10 mouse cellular contexts compared by ENCODE assay signal in genomic region chrX:73881463-73881862, GRCm38 (mm10). TPM values are rescaled to one million over a fixed set of nuclear protein-coding genes. Genes with fewer than 3 reads are reported as not detected.
DNase-seq lines count a peak whose midpoint lies in the region; ATAC-seq lines count a peak whose summit lies in the region.
"Had no signal": no experiment of that assay in that cellular context is flagged by ENCODE, and none has a peak within 500 bp of the region (broad histone marks: within the 10 kb centered on the region; RNA-seq: fewer than 3 reads in every experiment).

No protein-coding gene starts in this region.

- WGBS in embryonic facial prominence, embryonic 13.5 days, result 37% methylated on average over 6 of the region's 6 CpGs
- 26% methylated on average over 6 of the region's 6 CpGs for WGBS in midbrain, embryonic 13.5 days

- H3K27me3 ChIP-seq in embryonic facial prominence, embryonic 13.5 days, result peaks cover 17% of the 10 kb centered on the region
- no peaks in the 10 kb centered on the region for H3K27me3 ChIP-seq in midbrain, embryonic 13.5 days

- no peak for ATAC-seq in embryonic facial prominence, embryonic 13.5 days (ENCODE audit: insufficient number of reproducible peaks, insufficient read depth, low FRiP score, low TSS enrichment, low read depth)
- 0 out of 2 replicates have a peak, but pooled peaks have one; percentile 2 for ATAC-seq in midbrain, embryonic 13.5 days
- no peak for ATAC-seq in CD4-positive, CD25-positive, alpha-beta regulatory T cell, adult 4 months

- no peak overlapping the region for H3K4me3 ChIP-seq in embryonic facial prominence, embryonic 13.5 days
- H3K4me3 ChIP-seq in midbrain, embryonic 13.5 days (replicated peaks), result peak overlapping the region; percentile 55; the same call in 1 of the 2 replicates
- H3K4me3 ChIP-seq: erythroblast, embryonic 14.5 days had no signal

- peaks cover 4% of the 10 kb centered on the region; the same call in 1 of the 2 replicates for H3K4me1 ChIP-seq in embryonic facial prominence, embryonic 13.5 days
- peaks cover 19% of the 10 kb centered on the region for H3K4me1 ChIP-seq in midbrain, embryonic 13.5 days (replicated peaks)

- no peaks in the 10 kb centered on the region for H3K9me3 ChIP-seq in embryonic facial prominence, embryonic 13.5 days
- no peaks in the 10 kb centered on the region for H3K9me3 ChIP-seq in midbrain, embryonic 13.5 days

- DNase-seq in NIH3T3 (ENCODE audit: low read depth), result peak; percentile 35
- peak; percentile 35 for DNase-seq in kidney, adult 18-20 months
- no peak for DNase-seq in cerebellum, adult 11 months
- DNase-seq in natural killer cell, adult 2 months (ENCODE audit: low spot score in 2 of 2), result no peak
- DNase-seq in yolk sac, embryonic 10.5 days (ENCODE audit: low spot score), result no peak
- DNase-seq: lung, adult 2 months had no signal

- H3K4me2 ChIP-seq in embryonic facial prominence, embryonic 13.5 days, result peak overlapping the region; percentile 74; the same call in 1 of the 2 replicates
- H3K4me2 ChIP-seq in midbrain, embryonic 13.5 days (replicated peaks), result peak overlapping the region; percentile 60

- H3K27ac ChIP-seq in embryonic facial prominence, embryonic 13.5 days, result no peak overlapping the region
- peak overlapping the region; percentile 75; the same call in 1 of the 2 replicates for H3K27ac ChIP-seq in midbrain, embryonic 13.5 days

- no peak overlapping the region for H3K9ac ChIP-seq in embryonic facial prominence, embryonic 13.5 days
- 0 out of 2 replicates have a peak overlapping the region, but pooled peaks have one; percentile 11 for H3K9ac ChIP-seq in midbrain, embryonic 13.5 days (replicated peaks)

- no peaks in the 10 kb centered on the region for H3K36me3 ChIP-seq in embryonic facial prominence, embryonic 13.5 days
- no peaks in the 10 kb centered on the region for H3K36me3 ChIP-seq in midbrain, embryonic 13.5 days

RNA-seq across cellular contexts. Expression of gene Avpr2, which starts 10.4 kb away (rescaled TPM):
- 0.07 and 0.17 TPM in 2 replicates for polyA plus RNA-seq in embryonic facial prominence, embryonic 13.5 days (2015; fragmentation: Nextera tagmentation; extraction: Ambion mirVana)
- 0.24 and 0.27 TPM in 2 replicates for polyA plus RNA-seq in midbrain, embryonic 13.5 days (2015; fragmentation: Nextera tagmentation; extraction: Ambion mirVana)
- 1 to 10 TPM; 2.6 to 3.3 TPM for polyA plus RNA-seq in CD4-positive, CD25-positive, alpha-beta regulatory T cell, adult 4 months (2017; shearing (Covaris generic))
- polyA plus RNA-seq: erythroblast, embryonic 14.5 days; lung, adult 2 months had no signal

RNA-seq across cellular contexts. Expression of gene L1cam, which starts 14.4 kb away (rescaled TPM):
- polyA plus RNA-seq in embryonic facial prominence, embryonic 13.5 days (2015; fragmentation: Nextera tagmentation; extraction: Ambion mirVana), result 3.2 and 4.3 TPM in 2 replicates
- 73.8 and 80.8 TPM in 2 replicates for polyA plus RNA-seq in midbrain, embryonic 13.5 days (2015; fragmentation: Nextera tagmentation; extraction: Ambion mirVana)
- 10 to 100 TPM in 1 of 2 experiments, 1 to 10 TPM in 1; 7.3 to 13.0 TPM for polyA plus RNA-seq in CD4-positive, CD25-positive, alpha-beta regulatory T cell, adult 4 months (2017; shearing (Covaris generic))

RNA-seq across cellular contexts. Expression of gene Arhgap4, which starts 40.2 kb away (rescaled TPM):
- 3.3 and 3.4 TPM in 2 replicates for polyA plus RNA-seq in embryonic facial prominence, embryonic 13.5 days (2015; fragmentation: Nextera tagmentation; extraction: Ambion mirVana)
- 2.8 and 2.9 TPM in 2 replicates for polyA plus RNA-seq in midbrain, embryonic 13.5 days (2015; fragmentation: Nextera tagmentation; extraction: Ambion mirVana)
- 100 to 1,000 TPM; 162 to 239 TPM for polyA plus RNA-seq in CD4-positive, CD25-positive, alpha-beta regulatory T cell, adult 4 months (2017; shearing (Covaris generic))

RNA-seq across cellular contexts. Expression of gene Naa10, which starts 40.3 kb away (rescaled TPM):
- polyA plus RNA-seq in embryonic facial prominence, embryonic 13.5 days (2015; fragmentation: Nextera tagmentation; extraction: Ambion mirVana), result 132 and 151 TPM in 2 replicates
- 107 and 108 TPM in 2 replicates for polyA plus RNA-seq in midbrain, embryonic 13.5 days (2015; fragmentation: Nextera tagmentation; extraction: Ambion mirVana)
- polyA plus RNA-seq in CD4-positive, CD25-positive, alpha-beta regulatory T cell, adult 4 months (2017; shearing (Covaris generic)), result 100 to 1,000 TPM; 181 to 200 TPM

RNA-seq across cellular contexts. Expression of gene Renbp, which starts 49.2 kb away (rescaled TPM):
- 25.7 and 27.6 TPM in 2 replicates for polyA plus RNA-seq in embryonic facial prominence, embryonic 13.5 days (2015; fragmentation: Nextera tagmentation; extraction: Ambion mirVana)
- polyA plus RNA-seq in midbrain, embryonic 13.5 days (2015; fragmentation: Nextera tagmentation; extraction: Ambion mirVana), result 10.5 and 12.3 TPM in 2 replicates
- polyA plus RNA-seq in CD4-positive, CD25-positive, alpha-beta regulatory T cell, adult 4 months (2017; shearing (Covaris generic)), result 10 to 100 TPM in 1 of 2 experiments, 1 to 10 TPM in 1; 6.4 to 15.1 TPM

Comparison
In these comparisons a context has a peak if more than half of its experiments do, and no peak if none do; other contexts are left out.
1. DNase-seq: peak in NIH3T3 (single experiment) and kidney, adult 18-20 months (single experiment); none in cerebellum, adult 11 months (single experiment), natural killer cell, adult 2 months (0 of 2) and yolk sac, embryonic 10.5 days (single experiment).
2. RNA of gene Arhgap4, which starts 40.2 kb away (polyA plus RNA-seq): 162 to 239 TPM in CD4-positive, CD25-positive, alpha-beta regulatory T cell, adult 4 months; 3.3 to 3.4 TPM in embryonic facial prominence, embryonic 13.5 days and 2.8 to 2.9 TPM in midbrain, embryonic 13.5 days; every median in the first group is over 10 times any median in the second.